Mouse (Mus musculus) stomach, postnatal 0 days (tissue): Measurements from ENCODE around the gene Tnrc6b. TPM values are rescaled to one million over a fixed set of nuclear protein-coding genes. Genes with fewer than 3 reads are reported as not detected.

Experiments
- ATAC-seq: fragments of 200-750 bp; cut with Nextera tagmentation; 2 replicates; pipeline ENCODE4 v1.8.0; 2017; ENCODE audit not compliant: low FRiP score, low TSS enrichment
- DNase-seq: peaks from one replicate; pipeline ENCODE4 v3.0.0-alpha.2; 2016; ENCODE audit warnings: low spot score
- H3K27ac ChIP-seq: fragments of 300-500 bp; sonication (generic); replicated peaks from 2 replicates; pipeline ENCODE4 v1.5.1; 2014; ENCODE audit warnings: mild to moderate bottlenecking, control low read depth
- H3K27me3 ChIP-seq: fragments of 300-500 bp; sonication (generic); 2 replicates; pipeline ENCODE4 v1.6.1; 2014; ENCODE audit warnings: low read length; ENCODE audit not compliant: control insufficient read depth, insufficient read depth
- H3K36me3 ChIP-seq: fragments of 300-500 bp; sonication (generic); 2 replicates; pipeline ENCODE4 v1.6.1; 2014; ENCODE audit warnings: low read length, mixed read lengths; ENCODE audit not compliant: control insufficient read depth, insufficient read depth
- H3K4me1 ChIP-seq: fragments of 300-500 bp; sonication (generic); replicated peaks from 2 replicates; pipeline ENCODE4 v1.6.1; 2014; ENCODE audit warnings: antibody characterized with exemption; ENCODE audit not compliant: control insufficient read depth, insufficient read depth
- H3K4me2 ChIP-seq: fragments of 300-500 bp; sonication (generic); replicated peaks from 2 replicates; pipeline ENCODE4 v1.6.1; 2014; ENCODE audit warnings: low read depth, mild to moderate bottlenecking, control low read depth, moderate library complexity
- H3K4me3 ChIP-seq: fragments of 300-500 bp; sonication (generic); 2 replicates; pipeline ENCODE4 v1.5.1; 2014; ENCODE audit warnings: low read depth, low read length, control low read depth
- H3K9ac ChIP-seq: fragments of 300-500 bp; sonication (generic); 2 replicates; pipeline ENCODE4 v1.6.1; 2014; ENCODE audit warnings: mild to moderate bottlenecking, low read length, control low read depth, mixed read lengths
- H3K9me3 ChIP-seq: fragments of 300-500 bp; sonication (generic); 2 replicates; pipeline ENCODE4 v1.6.1; 2016; ENCODE audit warnings: low read length; ENCODE audit not compliant: control insufficient read depth
- CTCF ChIP-seq: IDR thresholded peaks from 2 replicates; pipeline ENCODE4 v1.5.1; 2016; ENCODE audit warnings: antibody characterized with exemption, low read depth, mild to moderate bottlenecking, moderate library complexity
- EP300 ChIP-seq: optimal IDR thresholded peaks from 2 replicates; pipeline ENCODE3; 2016; ENCODE audit warnings: antibody characterized with exemption
- WGBS: fragments of 180-500 bp; shearing (Covaris S2); extraction: QIAGEN DNeasy Blood & Tissue Kit; methylation state at CpG from one replicate; pipeline ENCODE4 v1.1.7; 2014; 5-methylcytosine and 5-hydroxymethylcytosine counted together
- polyA plus RNA-seq: library from polyadenylated mRNA; unstranded; fragments of >200 nt; fragmentation: Nextera tagmentation; extraction: Ambion mirVana; gene quantifications from 2 replicates; pipeline ENCODE4 v1.2.1, GENCODE M21; 2015

The Tnrc6b gene
- polyA plus RNA-seq, 1 experiment from 2014 or later: 8.5 TPM

GRCm38 (mm10) chr15:80800201-80800600 is 89.1 kb downstream of the Tnrc6b start:
- Histone ChIP-seq H3K27me3 (no peaks in the 10 kb centered on the region), H3K9ac (no peak overlapping the region), H3K4me3 (peak overlapping the region; percentile 52), H3K36me3 (no peaks in the 10 kb centered on the region), H3K4me1 (peaks cover 4% of the 10 kb centered on the region; the same call in 1 of the 2 replicates), H3K27ac (no peak overlapping the region), H3K4me2 (peak overlapping the region; percentile 47), H3K9me3 (no peaks in the 10 kb centered on the region)
- ATAC-seq: no peak
- WGBS: 18% methylated on average over 3 of the region's 3 CpGs
- DNase-seq: no peak
- no peak for TF ChIP-seq CTCF

DNA sequence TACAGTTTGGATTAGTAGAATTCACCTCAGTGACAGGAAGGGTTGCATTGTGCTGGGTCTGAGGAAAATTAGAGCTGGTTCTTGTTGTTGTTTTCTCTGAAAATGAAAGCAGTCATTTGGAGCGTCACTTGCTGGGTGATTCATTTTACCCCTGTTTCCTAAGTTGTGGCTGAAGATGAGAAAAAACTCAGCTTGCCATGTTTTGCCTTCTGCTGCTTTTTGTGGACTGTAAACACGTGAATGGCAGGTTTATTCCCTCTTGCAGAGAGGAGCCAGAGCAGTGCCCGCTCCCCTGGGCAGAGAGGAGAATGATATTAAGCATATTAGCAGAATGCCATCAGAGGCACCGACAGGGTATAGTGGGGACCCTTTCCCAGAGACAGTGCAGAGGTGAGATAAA is 89.7 kb downstream of the Tnrc6b start:
- Histone ChIP-seq H3K4me2 (peak overlapping the region; percentile 47), H3K4me3 (peak overlapping the region; percentile 52), H3K27ac (peak overlapping the region; percentile 53), H3K27me3 (no peaks in the 10 kb centered on the region), H3K9me3 (no peaks in the 10 kb centered on the region), H3K9ac (0 out of 2 replicates have a peak overlapping the region, but pooled peaks have one; percentile 31), H3K4me1 (peaks cover 4% of the 10 kb centered on the region; the same call in 1 of the 2 replicates), H3K36me3 (no peaks in the 10 kb centered on the region)
- no peak for ATAC-seq
- DNase-seq: no peak
- 15% methylated on average over 4 of the region's 4 CpGs for WGBS
- TF ChIP-seq EP300 (no peak), CTCF (no peak)

DNA sequence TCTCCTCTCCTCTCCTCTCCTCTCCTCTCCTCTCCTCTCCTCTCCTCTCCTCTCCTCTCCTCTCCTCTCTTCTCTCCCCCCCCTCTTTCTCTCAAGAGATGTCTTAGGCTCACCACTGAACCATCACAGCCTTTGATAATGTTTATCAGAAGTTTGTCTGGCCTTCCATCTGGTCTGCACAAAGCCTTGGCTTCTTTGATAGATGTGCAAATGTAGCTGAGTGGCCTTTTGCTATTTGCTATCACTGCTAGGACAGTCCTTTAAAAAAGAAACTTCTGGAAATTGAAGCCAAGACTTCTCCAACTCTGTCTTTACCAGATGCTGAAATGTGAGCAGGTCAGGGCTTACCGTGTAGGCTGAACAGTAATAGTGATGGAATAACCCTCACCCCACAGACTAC is 90.5 kb downstream of the Tnrc6b start:
- 21% methylated on average over 1 of the region's 1 CpGs for WGBS
- TF ChIP-seq EP300: no peak
- no peak for TF ChIP-seq CTCF

GRCm38 (mm10) chr15:80807162-80807561 is 96.0 kb downstream of the Tnrc6b start:
- H3K4me1 ChIP-seq: peaks cover 10% of the 10 kb centered on the region; the same call in 1 of the 2 replicates
- no peak overlapping the region for H3K4me3 ChIP-seq
- no peaks in the 10 kb centered on the region for H3K36me3 ChIP-seq
- no peaks in the 10 kb centered on the region for H3K9me3 ChIP-seq
- H3K4me2 ChIP-seq: no peak overlapping the region
- H3K27me3 ChIP-seq: no peaks in the 10 kb centered on the region
- DNase-seq: no peak
- peak overlapping the region; percentile 35; the same call in 1 of the 2 replicates for H3K27ac ChIP-seq
- no peak; the same call in 1 of the 2 replicates for ATAC-seq
- no peak for TF ChIP-seq EP300
- no peak for TF ChIP-seq CTCF
- no peak overlapping the region for H3K9ac ChIP-seq
- 29% methylated on average over 5 of the region's 5 CpGs for WGBS

More for the DNA sequence above, 90.5 kb downstream of the Tnrc6b start:
- Histone ChIP-seq H3K4me2 (no peak overlapping the region; the same call in 1 of the 2 replicates), H3K4me3 (no peak overlapping the region), H3K27ac (no peak overlapping the region), H3K9ac (no peak overlapping the region), H3K36me3 (no peaks in the 10 kb centered on the region), H3K4me1 (peaks cover 4% of the 10 kb centered on the region; the same call in 1 of the 2 replicates), H3K9me3 (no peaks in the 10 kb centered on the region), H3K27me3 (no peaks in the 10 kb centered on the region)
- ATAC-seq (no peak), DNase-seq (no peak)

DNA sequence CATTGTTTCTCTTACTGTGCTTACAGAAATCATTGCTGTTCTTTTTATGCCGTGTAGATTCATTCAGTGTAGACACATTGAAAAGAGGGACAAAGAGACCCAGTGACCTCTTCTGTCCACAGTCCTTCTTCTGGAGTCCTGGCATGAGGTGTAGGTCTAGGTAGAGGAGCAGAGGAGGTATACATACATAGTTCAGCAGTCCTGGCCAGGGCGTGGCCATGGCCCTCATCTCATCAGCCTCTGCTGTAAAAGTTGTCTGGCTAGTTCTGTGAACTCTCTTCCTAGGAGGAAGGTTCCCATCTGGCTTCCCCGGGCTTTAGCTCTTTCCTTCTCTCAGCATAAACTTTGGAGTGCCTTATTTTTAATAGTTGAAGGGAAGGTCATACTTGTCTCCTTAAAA is 99.1 kb downstream of the Tnrc6b start:
- H3K4me3 ChIP-seq: no peak overlapping the region
- WGBS: 45% methylated on average over 3 of the region's 3 CpGs
- no peak overlapping the region for H3K4me2 ChIP-seq
- no peaks in the 10 kb centered on the region for H3K27me3 ChIP-seq
- TF ChIP-seq EP300 (no peak), CTCF (no peak)
- peaks cover 15% of the 10 kb centered on the region; the same call in 1 of the 2 replicates for H3K4me1 ChIP-seq
- DNase-seq: no peak
- H3K9ac ChIP-seq: no peak overlapping the region
- no peaks in the 10 kb centered on the region for H3K9me3 ChIP-seq
- 0 out of 2 replicates have a peak overlapping the region, but pooled peaks have one; percentile 25 for H3K27ac ChIP-seq
- H3K36me3 ChIP-seq: no peaks in the 10 kb centered on the region
- no peak for ATAC-seq

DNA sequence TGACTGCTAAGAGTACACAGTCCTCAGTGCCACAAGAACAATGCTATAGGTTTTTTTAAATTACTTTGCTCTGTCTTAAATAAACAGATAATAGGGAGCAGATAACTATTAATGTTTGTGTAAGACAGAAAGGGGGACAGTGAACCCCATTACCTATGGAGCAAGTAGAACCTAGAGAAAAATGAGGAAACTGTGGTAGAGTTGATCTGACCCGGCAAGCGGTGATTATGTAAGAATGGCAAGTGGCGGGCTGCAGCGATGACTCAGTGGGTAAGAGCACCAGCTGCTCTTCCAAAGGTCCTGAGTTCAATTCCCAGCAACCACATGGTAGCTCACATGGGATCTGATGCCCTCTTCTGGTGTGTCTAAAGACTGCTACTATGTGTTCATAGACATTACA is 101.7 kb downstream of the Tnrc6b start:
- DNase-seq: no peak
- H3K27ac ChIP-seq: no peak overlapping the region

More for the DNA sequence above, 101.7 kb downstream of the Tnrc6b start:
- H3K9me3 ChIP-seq: no peaks in the 10 kb centered on the region
- no peaks in the 10 kb centered on the region for H3K36me3 ChIP-seq
- no peak overlapping the region for H3K4me3 ChIP-seq
- H3K4me1 ChIP-seq: 0 out of 2 replicates have a peak, but pooled peaks cover 8% of the 10 kb centered on the region
- WGBS: 65% methylated on average over 4 of the region's 4 CpGs
- TF ChIP-seq EP300 (no peak), CTCF (peak; percentile 30)
- no peak overlapping the region for H3K9ac ChIP-seq
- ATAC-seq: peak; percentile 29; the same call in 1 of the 2 replicates
- H3K27me3 ChIP-seq: no peaks in the 10 kb centered on the region
- H3K4me2 ChIP-seq: no peak overlapping the region
